Mouse (Mus musculus) embryonic facial prominence, embryonic 10.5 days (tissue): Measurements from ENCODE around the gene Ubl7. TPM values are rescaled to one million over a fixed set of nuclear protein-coding genes. Genes with fewer than 3 reads are reported as not detected.
A peak's percentile ranks its signal among the peaks of the same experiment; 100 is the strongest.

Experiments
- DNase-seq: peaks from one replicate; pipeline ENCODE4 v3.0.0-alpha.2; 2017; ENCODE audit warnings: low spot score
- H3K27ac ChIP-seq: fragments of 300-500 bp; sonication (generic); replicated peaks from 2 replicates; pipeline ENCODE4 v1.5.1; 2016; ENCODE audit warnings: mild to moderate bottlenecking
- H3K27me3 ChIP-seq: fragments of 300-500 bp; sonication (generic); replicated peaks from 2 replicates; pipeline ENCODE4 v1.6.1; 2016; ENCODE audit warnings: low read depth, mild to moderate bottlenecking; ENCODE audit not compliant: poor library complexity, severe bottlenecking
- H3K36me3 ChIP-seq: fragments of 300-500 bp; sonication (generic); replicated peaks from 2 replicates; pipeline ENCODE4 v1.6.1; 2016; ENCODE audit warnings: mild to moderate bottlenecking, moderate library complexity
- H3K4me1 ChIP-seq: fragments of 300-500 bp; sonication (generic); 2 replicates; pipeline ENCODE4 v1.6.1; 2016
- H3K4me3 ChIP-seq: fragments of 300-500 bp; sonication (generic); 2 replicates; pipeline ENCODE4 v1.5.1; 2016; ENCODE audit warnings: mild to moderate bottlenecking, moderate library complexity
- H3K9me3 ChIP-seq: fragments of 300-500 bp; sonication (generic); 2 replicates; pipeline ENCODE4 v1.6.1; 2016; ENCODE audit warnings: mild to moderate bottlenecking
- WGBS: fragments of 180-500 bp; shearing (Covaris S2); methylation state at CpG from one replicate; pipeline ENCODE4 v1.1.7; 2016; 5-methylcytosine and 5-hydroxymethylcytosine counted together
- polyA plus RNA-seq: library from polyadenylated mRNA; unstranded; fragments of >200 nt; fragmentation: Nextera tagmentation; extraction: Ambion mirVana; gene quantifications from 2 replicates; pipeline ENCODE4 v1.2.1, GENCODE M21; 2016

The Ubl7 gene
- polyA plus RNA-seq, 1 experiment from 2014 or later, result 130 TPM

DNA sequence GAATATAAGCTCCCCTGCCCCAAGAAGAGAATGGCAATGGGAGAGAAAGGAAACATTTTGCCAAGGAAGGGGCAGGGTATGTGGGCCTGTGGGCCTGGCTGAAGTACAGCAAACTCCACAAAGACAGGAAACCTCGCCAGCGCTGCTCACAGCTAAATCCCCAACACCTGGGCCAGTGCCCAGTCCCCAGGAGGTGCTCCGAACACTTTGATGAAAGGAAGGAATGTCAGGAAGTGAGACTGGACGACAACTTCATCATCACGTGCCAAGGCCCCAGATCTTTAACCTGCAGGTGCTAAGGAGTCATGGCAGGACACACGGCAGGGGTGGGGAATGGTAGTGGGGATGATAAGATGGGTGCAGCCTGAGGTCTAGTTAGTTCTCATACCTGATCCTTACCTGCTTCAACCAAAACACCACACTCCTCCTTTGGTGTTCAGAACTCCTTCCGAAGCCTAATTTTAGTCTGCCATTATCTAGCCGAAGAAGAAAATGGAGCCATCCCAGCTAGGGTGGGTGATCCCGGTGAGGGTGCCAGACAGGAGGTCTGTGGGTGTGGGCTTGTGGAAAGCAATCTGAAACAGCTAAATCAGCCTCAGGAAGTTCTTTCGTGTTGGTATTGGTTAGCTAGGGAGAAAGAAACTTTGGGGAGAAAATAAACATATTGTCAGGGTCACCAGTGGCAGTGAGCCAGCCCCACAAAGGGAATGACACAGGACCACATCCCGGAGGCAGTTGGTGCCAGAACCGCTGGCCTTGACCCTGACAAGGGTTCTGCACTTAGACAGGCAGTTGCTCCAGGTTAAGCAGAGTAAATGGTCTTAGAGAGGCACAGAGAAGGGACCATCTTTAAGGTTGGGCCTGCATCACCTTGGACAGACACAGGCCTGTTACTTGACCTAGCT, 54.8 kb downstream of the Ubl7 start:
- H3K4me3 ChIP-seq, result no peak overlapping the region
- peaks cover 7% of the 10 kb centered on the region for H3K27me3 ChIP-seq
- 78% methylated on average over 12 of the region's 12 CpGs for WGBS
- no peak for DNase-seq
- H3K9me3 ChIP-seq, result no peaks in the 10 kb centered on the region
- no peak overlapping the region for H3K27ac ChIP-seq
- H3K4me1 ChIP-seq, result peaks cover 52% of the 10 kb centered on the region
- H3K36me3 ChIP-seq, result no peaks in the 10 kb centered on the region; the same call in 1 of the 2 replicates

DNA sequence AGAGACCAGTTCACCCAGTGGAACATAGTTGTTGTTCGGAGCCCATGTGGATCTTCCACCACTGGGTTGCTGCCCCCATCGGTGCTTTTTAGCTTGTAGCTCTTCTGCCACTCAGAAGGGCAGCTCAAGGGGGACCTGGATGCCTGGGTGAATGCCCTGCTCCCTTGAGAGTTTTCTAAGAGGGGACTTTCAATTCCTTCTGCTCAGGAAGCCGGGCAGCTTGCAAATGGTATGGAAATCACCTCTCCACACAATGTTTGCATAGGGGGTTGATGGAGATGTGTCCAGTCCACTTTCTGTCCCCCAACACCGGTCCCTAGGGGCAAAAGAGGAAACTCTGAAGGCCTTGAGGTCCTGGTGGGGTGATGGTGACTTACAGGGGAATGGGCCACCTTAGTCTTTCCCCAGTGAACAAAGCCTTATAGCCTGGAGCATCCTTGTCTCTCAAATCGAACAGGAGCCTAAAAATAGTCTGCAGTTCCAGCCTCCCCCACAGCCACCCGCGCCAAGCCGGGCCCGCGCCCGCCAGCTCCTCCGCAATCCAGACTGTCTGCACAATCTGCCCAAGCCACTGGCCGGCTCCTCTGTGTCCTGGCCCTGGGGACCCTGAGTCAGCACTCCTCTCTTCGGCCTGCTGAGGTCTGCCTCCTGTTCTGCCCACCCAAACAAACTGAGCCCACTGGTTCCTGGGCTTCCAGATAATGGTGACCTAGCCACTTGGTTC, 56.6 kb downstream of the Ubl7 start:
- Histone ChIP-seq H3K4me3 (no peak overlapping the region), H3K9me3 (no peaks in the 10 kb centered on the region), H3K36me3 (no peaks in the 10 kb centered on the region), H3K4me1 (peaks cover 49% of the 10 kb centered on the region), H3K27me3 (no peaks in the 10 kb centered on the region), H3K27ac (peak overlapping the region; percentile 48; the same call in 1 of the 2 replicates)
- WGBS, result 74% methylated on average over 14 of the region's 14 CpGs
- DNase-seq, result no peak

DNA sequence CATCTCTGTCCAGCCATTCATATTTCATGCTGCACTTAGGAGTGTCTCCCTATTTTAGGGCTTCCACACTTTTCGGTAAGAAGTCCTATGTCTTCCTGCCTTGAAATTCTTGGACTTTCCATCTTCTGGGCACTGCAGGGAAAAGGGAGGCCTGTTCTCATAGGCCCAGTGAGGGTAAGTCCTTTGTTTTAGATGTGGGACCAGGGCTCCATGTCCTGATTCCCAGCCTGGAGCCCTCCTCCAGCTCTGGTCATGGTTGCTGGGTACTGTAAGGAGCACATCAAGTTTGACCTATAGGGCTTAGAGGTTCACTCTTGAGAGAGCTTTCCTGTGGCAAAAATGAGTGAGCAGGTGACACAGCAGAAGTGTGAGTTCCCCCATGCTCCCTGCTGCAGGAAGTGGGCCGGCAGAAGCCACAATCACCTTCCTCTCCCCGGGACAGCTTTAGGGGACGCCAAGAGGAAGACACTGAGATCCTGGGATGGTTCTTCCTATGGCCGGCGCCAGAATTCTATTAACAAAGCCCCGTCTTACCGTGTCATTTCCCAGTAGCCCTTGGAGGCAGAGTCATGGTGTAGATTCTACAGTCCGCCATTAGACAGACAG, 57.5 kb downstream of the Ubl7 start:
- 90% methylated on average over 9 of the region's 9 CpGs for WGBS
- H3K27ac ChIP-seq, result no peak overlapping the region

DNA sequence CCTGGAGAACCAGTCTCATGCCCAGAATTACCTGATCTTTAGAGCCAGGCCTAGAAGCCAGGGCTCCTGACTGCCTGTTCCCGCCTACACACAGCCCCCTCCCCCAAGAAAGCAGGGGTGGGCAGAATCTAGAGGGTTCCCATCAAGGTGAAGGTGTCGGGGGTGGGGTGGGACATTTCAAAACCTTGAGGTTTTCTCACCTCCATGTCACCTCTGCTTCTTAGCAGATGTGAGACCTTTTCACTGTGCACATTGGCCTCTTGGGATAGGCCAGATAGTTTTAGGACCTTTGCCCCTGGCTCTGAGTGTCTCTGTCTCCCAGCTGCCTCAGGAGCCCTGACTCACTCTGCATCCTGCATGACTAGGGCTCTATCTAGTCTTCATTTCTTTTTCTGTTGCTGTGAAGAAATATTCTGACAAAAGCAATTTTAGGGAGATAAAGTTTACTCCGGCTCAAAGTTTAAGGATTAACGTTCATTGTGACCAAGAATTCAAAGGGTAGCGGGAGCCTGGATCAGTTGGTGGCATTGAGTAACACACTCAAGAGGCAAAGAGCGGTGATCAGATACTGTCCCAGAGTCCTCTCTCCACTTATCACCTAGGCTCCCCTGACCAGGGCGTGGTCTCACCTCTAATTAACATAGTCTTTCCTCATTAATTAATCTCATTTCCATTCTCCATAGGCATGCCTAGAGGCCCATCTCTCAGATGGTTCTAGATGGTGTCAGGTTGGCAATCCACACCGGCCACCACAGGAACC, 58.2 kb downstream of the Ubl7 start:
- DNase-seq, result no peak
- peaks cover 55% of the 10 kb centered on the region for H3K4me1 ChIP-seq
- no peak overlapping the region for H3K4me3 ChIP-seq
- no peaks in the 10 kb centered on the region for H3K27me3 ChIP-seq
- 92% methylated on average over 8 of the region's 8 CpGs for WGBS
- no peak overlapping the region for H3K27ac ChIP-seq
- no peaks in the 10 kb centered on the region for H3K36me3 ChIP-seq
- H3K9me3 ChIP-seq, result no peaks in the 10 kb centered on the region

More for the DNA sequence above, 57.5 kb downstream of the Ubl7 start:
- Histone ChIP-seq H3K4me3 (no peak overlapping the region), H3K36me3 (no peaks in the 10 kb centered on the region), H3K4me1 (peaks cover 52% of the 10 kb centered on the region), H3K9me3 (no peaks in the 10 kb centered on the region), H3K27me3 (no peaks in the 10 kb centered on the region)
- no peak for DNase-seq

DNA sequence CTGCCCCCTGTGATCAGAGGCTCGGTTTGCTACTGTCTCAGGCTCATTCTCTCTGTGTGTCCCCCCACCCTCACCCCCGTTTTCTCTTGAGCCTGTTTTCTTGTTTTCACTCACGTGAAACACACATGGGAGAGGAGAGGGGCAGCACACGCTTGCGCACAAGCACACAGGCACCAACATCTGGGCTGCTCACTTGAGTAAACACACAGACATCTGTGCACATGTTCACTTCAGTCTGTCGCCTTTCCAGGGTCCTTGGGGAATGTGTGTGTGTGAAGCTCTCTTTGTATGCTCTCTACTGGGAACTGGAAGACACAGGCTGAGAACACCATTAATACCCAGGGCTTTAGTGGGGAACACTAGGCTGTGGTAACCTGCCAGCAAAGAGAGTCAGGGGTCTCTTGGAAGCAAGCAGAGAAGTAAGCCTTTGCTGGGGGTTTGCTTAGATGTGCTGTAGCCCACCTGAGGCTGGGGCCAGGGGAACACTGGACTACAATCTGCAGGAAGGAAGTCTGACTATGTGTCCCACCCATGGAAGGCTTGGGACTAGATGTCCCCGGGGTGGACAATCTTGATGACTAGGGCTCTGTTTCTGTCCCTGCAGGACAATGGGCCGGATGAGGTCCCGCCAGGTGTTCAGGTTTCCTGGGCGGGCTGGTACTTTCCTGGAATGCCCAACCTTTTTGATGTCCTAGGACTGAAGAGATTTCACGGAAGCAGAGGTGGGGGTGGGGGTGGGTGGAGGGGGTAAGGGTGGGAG, 59.1 kb downstream of the Ubl7 start:
- H3K4me1 ChIP-seq, result peaks cover 47% of the 10 kb centered on the region
- H3K27ac ChIP-seq, result 0 out of 2 replicates have a peak overlapping the region, but pooled peaks have one; percentile 37
- no peaks in the 10 kb centered on the region for H3K9me3 ChIP-seq
- no peaks in the 10 kb centered on the region for H3K27me3 ChIP-seq
- H3K36me3 ChIP-seq, result no peaks in the 10 kb centered on the region
- no peak overlapping the region for H3K4me3 ChIP-seq
- DNase-seq, result no peak
- WGBS, result 73% methylated on average over 11 of the region's 11 CpGs

DNA sequence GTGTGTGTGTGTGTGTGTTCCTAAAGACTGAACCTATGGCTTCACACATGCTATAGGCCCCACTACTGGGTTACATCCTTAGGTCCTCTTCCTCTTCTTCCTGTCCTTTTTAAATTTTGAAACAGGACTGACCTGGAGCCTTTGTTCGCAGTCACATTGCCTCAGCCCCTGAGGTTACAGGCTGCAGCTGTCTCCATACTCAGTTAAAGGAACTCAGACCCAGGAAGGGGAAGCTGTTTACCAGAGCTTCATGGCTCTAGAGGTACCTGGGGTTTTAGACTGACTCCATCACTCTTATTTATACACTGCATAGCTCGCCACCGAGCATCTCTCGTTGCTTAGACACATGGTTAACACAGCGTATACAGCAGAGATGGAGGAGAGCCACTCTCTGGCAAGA, 60.6 kb downstream of the Ubl7 start:
- H3K27ac ChIP-seq, result no peak overlapping the region
- H3K36me3 ChIP-seq, result no peaks in the 10 kb centered on the region
- no peaks in the 10 kb centered on the region for H3K9me3 ChIP-seq
- DNase-seq, result no peak
- H3K4me3 ChIP-seq, result no peak overlapping the region
- no peaks in the 10 kb centered on the region for H3K27me3 ChIP-seq
- 95% methylated on average over 5 of the region's 5 CpGs for WGBS
- peaks cover 47% of the 10 kb centered on the region for H3K4me1 ChIP-seq

DNA sequence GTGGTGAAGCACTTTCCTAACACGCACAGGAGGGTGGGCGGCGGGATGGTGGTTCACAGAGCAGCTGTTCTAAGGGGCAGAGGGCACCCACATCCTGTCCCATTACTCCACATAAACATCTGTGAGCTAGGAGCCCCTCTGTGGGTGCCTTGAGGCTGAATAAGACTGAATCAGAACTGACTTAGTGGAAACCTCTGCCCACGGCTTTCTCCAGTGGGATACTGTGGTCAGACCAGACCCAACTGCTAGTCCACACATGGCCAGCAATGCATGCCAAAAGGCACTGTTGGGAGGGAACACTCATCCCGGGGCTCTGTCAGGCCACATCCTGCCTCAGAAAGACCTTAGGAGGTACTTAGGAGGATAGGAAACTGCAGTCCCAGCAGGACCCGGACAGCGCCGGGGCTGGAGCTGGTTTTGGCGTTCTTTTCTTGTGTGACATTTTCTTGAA, 61.4 kb downstream of the Ubl7 start:
- Histone ChIP-seq H3K36me3 (no peaks in the 10 kb centered on the region), H3K4me1 (peaks cover 46% of the 10 kb centered on the region), H3K4me3 (no peak overlapping the region), H3K9me3 (no peaks in the 10 kb centered on the region), H3K27ac (peak overlapping the region; percentile 71), H3K27me3 (no peaks in the 10 kb centered on the region)
- 61% methylated on average over 9 of the region's 9 CpGs for WGBS
- peak; percentile 45 for DNase-seq

DNA sequence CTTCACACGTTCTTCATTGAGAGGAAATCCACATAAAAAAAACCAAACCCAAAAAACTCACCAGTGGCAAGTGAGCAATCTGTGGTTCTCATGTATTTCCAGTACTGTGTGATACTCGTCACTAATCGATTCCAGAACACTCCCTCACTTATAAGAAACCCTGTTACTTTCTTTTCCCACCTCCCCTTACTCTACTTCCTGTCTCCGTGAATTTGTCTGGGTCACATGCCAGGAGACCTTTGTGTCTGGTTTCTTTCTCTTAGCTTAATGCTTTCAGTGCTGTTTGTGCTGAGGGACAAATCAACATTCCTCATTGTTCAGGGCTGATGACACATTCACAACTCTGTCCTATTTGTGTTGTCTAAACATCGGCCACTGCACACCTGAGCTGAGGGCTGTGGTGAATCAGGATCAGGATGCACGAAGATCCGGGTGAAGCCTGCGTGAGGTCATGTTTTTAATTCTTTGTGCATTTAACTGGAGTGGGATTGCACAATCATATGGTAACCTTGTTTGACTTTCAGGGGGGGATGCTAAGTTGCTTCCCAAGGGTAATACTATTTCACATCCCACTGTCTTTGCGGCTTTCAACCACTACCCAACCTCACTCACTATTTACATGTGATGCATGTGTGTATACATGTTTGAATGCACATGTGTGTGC, 62.1 kb downstream of the Ubl7 start:
- H3K27me3 ChIP-seq, result no peaks in the 10 kb centered on the region
- DNase-seq, result peak; percentile 32
- H3K9me3 ChIP-seq, result 0 out of 2 replicates have a peak, but pooled peaks cover 2% of the 10 kb centered on the region
- WGBS, result 50% methylated on average over 9 of the region's 9 CpGs
- peak overlapping the region; percentile 71 for H3K27ac ChIP-seq
- H3K36me3 ChIP-seq, result no peaks in the 10 kb centered on the region
- peaks cover 38% of the 10 kb centered on the region for H3K4me1 ChIP-seq
- H3K4me3 ChIP-seq, result no peak overlapping the region

DNA sequence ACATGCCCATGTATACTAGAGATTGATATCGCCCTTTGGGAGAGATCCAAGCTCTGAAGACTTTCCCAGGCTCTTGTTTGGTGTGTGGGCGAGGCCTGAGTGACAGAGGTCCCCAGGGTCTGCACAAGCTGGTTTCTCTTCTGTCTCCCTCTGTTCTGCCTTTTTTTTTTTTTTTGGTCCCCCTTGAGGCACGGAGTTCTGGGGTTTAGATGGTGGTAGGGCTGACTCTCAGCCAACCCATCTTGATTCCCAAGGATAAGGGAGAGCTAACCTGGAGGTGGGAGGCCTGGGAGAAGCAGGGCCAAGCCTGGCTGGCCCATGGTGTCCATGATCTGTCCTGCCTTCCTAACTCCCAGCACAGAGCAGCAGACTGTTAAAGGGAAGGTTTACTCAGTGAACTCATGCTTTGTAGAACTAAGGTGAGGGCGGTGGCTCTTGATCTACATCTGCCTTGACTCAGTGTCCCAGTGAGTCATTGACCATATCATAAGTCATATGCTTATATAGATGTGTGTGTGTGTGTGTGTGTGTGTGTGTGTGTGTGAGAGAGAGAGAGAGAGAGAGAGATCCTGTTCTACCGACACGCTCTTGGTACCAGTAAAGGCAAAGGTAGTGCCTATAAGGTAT, 62.8 kb downstream of the Ubl7 start:
- Histone ChIP-seq H3K4me1 (peaks cover 36% of the 10 kb centered on the region), H3K4me3 (no peak overlapping the region), H3K36me3 (no peaks in the 10 kb centered on the region), H3K9me3 (0 out of 2 replicates have a peak, but pooled peaks cover 2% of the 10 kb centered on the region), H3K27ac (peak overlapping the region; percentile 71), H3K27me3 (no peaks in the 10 kb centered on the region)
- DNase-seq, result no peak
- WGBS, result 86% methylated on average over 6 of the region's 6 CpGs

DNA sequence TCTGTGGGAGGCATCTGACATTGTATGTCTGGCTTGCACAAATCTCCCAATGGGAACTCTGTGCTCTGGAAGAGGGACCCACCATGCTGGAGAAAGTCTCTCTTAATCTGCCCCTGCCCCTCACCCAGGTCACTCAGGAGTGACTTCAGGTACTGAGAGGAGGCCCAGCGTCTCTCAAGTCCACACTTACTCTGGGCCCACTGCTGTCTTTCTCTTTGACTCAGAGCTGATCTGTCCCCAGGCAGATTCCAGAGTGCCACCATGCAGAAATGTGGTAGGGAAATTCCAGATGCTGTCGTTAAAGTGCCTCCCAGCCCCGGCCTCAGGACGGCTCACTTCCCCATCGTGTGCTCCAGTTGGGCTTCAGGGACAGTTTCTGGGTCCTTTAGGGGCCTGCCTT, 63.4 kb downstream of the Ubl7 start:
- Histone ChIP-seq H3K4me1 (peaks cover 32% of the 10 kb centered on the region), H3K27ac (0 out of 2 replicates have a peak overlapping the region, but pooled peaks have one; percentile 5), H3K27me3 (no peaks in the 10 kb centered on the region), H3K9me3 (0 out of 2 replicates have a peak, but pooled peaks cover 2% of the 10 kb centered on the region), H3K4me3 (no peak overlapping the region), H3K36me3 (no peaks in the 10 kb centered on the region)
- DNase-seq, result no peak
- 58% methylated on average over 5 of the region's 5 CpGs for WGBS
